Mouse (Mus musculus): ENCODE data around the gene Ccdc77. TPM values are rescaled to one million over a fixed set of nuclear protein-coding genes. Genes with fewer than 3 reads are reported as not detected.

The Ccdc77 gene
- polyA plus RNA-seq, 1 experiment from 2014 or later: 25.5 TPM

DNA sequence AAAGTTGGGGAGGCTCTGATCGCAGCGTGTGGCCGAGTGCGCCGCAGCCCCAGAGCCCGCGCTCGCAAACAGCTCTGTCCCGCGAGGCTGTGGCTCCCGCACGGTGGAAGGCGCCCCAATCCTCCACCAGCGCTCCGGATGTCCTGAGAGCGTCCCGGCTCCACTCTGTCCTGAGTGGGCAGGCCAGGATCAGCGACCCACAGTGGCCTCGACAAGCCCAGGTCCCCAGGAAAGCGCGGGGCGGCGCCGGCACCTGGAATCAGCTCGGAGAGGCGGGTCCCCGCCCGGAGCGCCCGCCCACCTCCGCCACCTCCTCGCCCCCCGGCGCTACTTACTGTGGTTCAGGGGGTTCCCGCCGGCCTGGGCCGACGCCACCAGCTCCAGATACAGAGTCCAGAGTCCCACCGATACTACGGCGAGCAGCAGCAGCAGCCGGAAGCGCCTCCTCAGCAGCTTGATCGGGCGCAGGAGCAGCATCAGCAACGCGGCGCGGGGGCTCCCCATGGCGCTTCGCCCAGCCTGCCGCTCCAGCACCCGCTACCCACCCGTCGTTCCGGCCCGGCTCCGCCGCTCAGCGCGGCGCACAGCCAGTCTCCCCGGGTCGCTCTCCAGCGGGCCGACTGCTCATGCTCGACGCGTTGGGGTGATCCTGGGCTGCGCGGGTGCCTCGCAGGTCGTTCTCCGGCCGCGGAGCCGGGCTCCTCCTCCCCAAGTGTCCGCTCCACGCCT lies 70.0 kb downstream of the Ccdc77 start, which contains the start of the genes D330020A13Rik and B4galnt3:
Gene D330020A13Rik, plus strand, starts transcription at position 309 of the 729 bp plus-strand sequence.
Gene B4galnt3, minus strand, starts transcription at position 504 of the 729 bp plus-strand sequence.
- under 1% methylated on average over 72 of the region's 79 CpGs for WGBS
- peak within 1 kb of the TSS; percentile 76 for H3K27ac ChIP-seq (ENCODE audit: low read length)
- H3K9me3 ChIP-seq (ENCODE audit: low read length): no peaks in the 10 kb centered on the region
- H3K36me3 ChIP-seq (ENCODE audit: insufficient read depth, low read length): no peaks in the 10 kb centered on the region
- peaks cover 6% of the 10 kb centered on the region; the same call in 1 of the 2 replicates for H3K27me3 ChIP-seq (ENCODE audit: insufficient read depth, low read length)
- ATAC-seq (ENCODE audit: low FRiP score, low TSS enrichment): peak; percentile 80
- peak within 1 kb of the TSS; percentile 99 for H3K4me2 ChIP-seq (replicated peaks; ENCODE audit: low read depth, low read length)
- H3K9ac ChIP-seq (replicated peaks; ENCODE audit: low read length): peak within 1 kb of the TSS; percentile 79
- peak within 1 kb of the TSS; percentile 73 for H3K4me3 ChIP-seq (ENCODE audit: low read length)
- 0 out of 2 replicates have a peak, but pooled peaks cover 6% of the 10 kb centered on the region for H3K4me1 ChIP-seq (ENCODE audit: insufficient read depth, low read length)

DNA sequence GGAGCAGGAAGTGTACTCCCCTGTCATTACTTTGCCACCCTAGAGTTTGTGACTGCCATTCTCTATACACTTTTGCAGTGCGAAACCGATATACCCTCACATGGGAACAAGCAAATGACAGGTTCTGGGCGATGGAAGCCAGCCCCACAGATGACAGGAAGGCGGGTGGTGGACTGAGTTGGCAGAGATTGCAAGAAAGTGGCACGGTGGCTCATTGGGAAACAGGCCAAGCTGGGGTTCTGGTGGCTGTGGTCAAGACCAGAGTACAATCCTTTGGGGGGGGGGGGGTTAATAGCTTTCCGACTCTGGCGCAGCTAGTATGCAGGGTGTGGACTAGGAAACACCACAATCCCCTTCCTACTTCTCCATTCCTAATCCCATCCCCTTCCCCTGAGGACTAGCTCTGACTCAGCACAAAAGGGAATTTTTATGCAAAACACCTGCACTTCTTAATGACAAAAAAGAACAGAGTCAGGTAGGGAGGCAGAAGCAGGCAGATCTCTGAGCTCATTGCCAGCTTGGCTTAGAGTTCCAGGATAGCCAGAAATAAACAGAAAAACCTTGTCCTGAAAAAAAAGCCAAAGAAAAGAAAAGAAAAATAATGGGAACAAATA lies 72.7 kb downstream of the Ccdc77 start:
- H3K36me3 ChIP-seq (ENCODE audit: insufficient read depth, low read length): no peaks in the 10 kb centered on the region
- ATAC-seq (ENCODE audit: low FRiP score, low TSS enrichment): no peak
- no peak overlapping the region for H3K9ac ChIP-seq (replicated peaks; ENCODE audit: low read length)
- H3K4me1 ChIP-seq (ENCODE audit: insufficient read depth, low read length): peaks cover 17% of the 10 kb centered on the region; the same call in 1 of the 2 replicates
- H3K27me3 ChIP-seq (ENCODE audit: insufficient read depth, low read length): peaks cover 6% of the 10 kb centered on the region; the same call in 1 of the 2 replicates
- H3K4me2 ChIP-seq (replicated peaks; ENCODE audit: low read depth, low read length): no peak overlapping the region
- WGBS: 87% methylated on average over 7 of the region's 7 CpGs
- no peak overlapping the region for H3K27ac ChIP-seq (ENCODE audit: low read length)
- H3K4me3 ChIP-seq (ENCODE audit: low read length): no peak overlapping the region
- H3K9me3 ChIP-seq (ENCODE audit: low read length): no peaks in the 10 kb centered on the region

- Histone ChIP-seq H3K27ac (ENCODE audit: low read length) (no peak overlapping the region), H3K9ac (replicated peaks; ENCODE audit: low read length) (no peak overlapping the region), H3K36me3 (ENCODE audit: insufficient read depth, low read length) (no peaks in the 10 kb centered on the region), H3K4me2 (replicated peaks; ENCODE audit: low read depth, low read length) (no peak overlapping the region), H3K27me3 (ENCODE audit: insufficient read depth, low read length) (peaks cover 6% of the 10 kb centered on the region; the same call in 1 of the 2 replicates), H3K4me3 (ENCODE audit: low read length) (no peak overlapping the region), H3K9me3 (ENCODE audit: low read length) (no peaks in the 10 kb centered on the region), H3K4me1 (ENCODE audit: insufficient read depth, low read length) (peaks cover 11% of the 10 kb centered on the region; the same call in 1 of the 2 replicates)
- 86% methylated on average over 4 of the region's 4 CpGs for WGBS
- ATAC-seq (ENCODE audit: low FRiP score, low TSS enrichment): no peak
These were observed 74.7 kb downstream of the Ccdc77 start for GRCm38 (mm10) chr6:120289430-120289829.

DNA sequence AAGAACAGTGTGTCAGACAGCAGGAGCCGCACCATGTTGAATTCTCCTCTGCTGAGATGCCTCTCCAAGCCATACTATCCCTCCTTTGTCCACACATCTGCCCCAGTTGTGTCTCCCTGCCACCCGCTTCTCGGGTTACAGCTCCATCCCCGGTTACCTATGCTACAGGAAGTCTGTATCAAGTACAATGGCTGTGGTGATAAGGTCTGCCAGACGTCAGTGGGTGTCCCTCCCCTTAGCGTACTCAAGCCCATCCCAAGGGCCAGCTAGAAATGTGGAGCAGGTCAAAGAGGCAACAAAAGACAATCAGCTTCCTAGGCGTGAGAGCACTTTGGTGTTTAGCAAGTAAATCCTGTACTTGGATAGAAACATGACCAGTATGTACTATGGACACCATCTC lies 75.6 kb downstream of the Ccdc77 start:
- no peak for ATAC-seq (ENCODE audit: low FRiP score, low TSS enrichment)
- 41% methylated on average over 7 of the region's 7 CpGs for WGBS
- no peak overlapping the region for H3K9ac ChIP-seq (replicated peaks; ENCODE audit: low read length)
- H3K27me3 ChIP-seq (ENCODE audit: insufficient read depth, low read length): 0 out of 2 replicates have a peak, but pooled peaks cover 6% of the 10 kb centered on the region
- no peak overlapping the region for H3K27ac ChIP-seq (ENCODE audit: low read length)
- H3K36me3 ChIP-seq (ENCODE audit: insufficient read depth, low read length): no peaks in the 10 kb centered on the region
- no peak overlapping the region for H3K4me3 ChIP-seq (ENCODE audit: low read length)
- no peaks in the 10 kb centered on the region for H3K9me3 ChIP-seq (ENCODE audit: low read length)
- H3K4me2 ChIP-seq (replicated peaks; ENCODE audit: low read depth, low read length): no peak overlapping the region
- peaks cover 11% of the 10 kb centered on the region; the same call in 1 of the 2 replicates for H3K4me1 ChIP-seq (ENCODE audit: insufficient read depth, low read length)

- WGBS: 47% methylated on average over 9 of the region's 9 CpGs
- Histone ChIP-seq H3K4me3 (ENCODE audit: low read length) (no peak overlapping the region), H3K27ac (ENCODE audit: low read length) (peak overlapping the region; percentile 52; the same call in 1 of the 2 replicates), H3K36me3 (ENCODE audit: insufficient read depth, low read length) (no peaks in the 10 kb centered on the region), H3K27me3 (ENCODE audit: insufficient read depth, low read length) (no peaks in the 10 kb centered on the region), H3K4me1 (ENCODE audit: insufficient read depth, low read length) (peaks cover 11% of the 10 kb centered on the region; the same call in 1 of the 2 replicates), H3K9me3 (ENCODE audit: low read length) (no peaks in the 10 kb centered on the region), H3K9ac (replicated peaks; ENCODE audit: low read length) (no peak overlapping the region), H3K4me2 (replicated peaks; ENCODE audit: low read depth, low read length) (no peak overlapping the region)
- peak; percentile 90 for ATAC-seq (ENCODE audit: low FRiP score, low TSS enrichment)
These were observed 76.9 kb downstream of the Ccdc77 start for GRCm38 (mm10) chr6:120287279-120287678.

- H3K4me3 ChIP-seq (ENCODE audit: low read length): no peak overlapping the region
- WGBS: 65% methylated on average over 7 of the region's 7 CpGs
- H3K27ac ChIP-seq (ENCODE audit: low read length): no peak overlapping the region
- no peak for ATAC-seq (ENCODE audit: low FRiP score, low TSS enrichment)
- H3K36me3 ChIP-seq (ENCODE audit: insufficient read depth, low read length): no peaks in the 10 kb centered on the region
- no peak overlapping the region for H3K4me2 ChIP-seq (replicated peaks; ENCODE audit: low read depth, low read length)
- H3K9me3 ChIP-seq (ENCODE audit: low read length): no peaks in the 10 kb centered on the region
- no peaks in the 10 kb centered on the region for H3K27me3 ChIP-seq (ENCODE audit: insufficient read depth, low read length)
- H3K4me1 ChIP-seq (ENCODE audit: insufficient read depth, low read length): peaks cover 16% of the 10 kb centered on the region
- H3K9ac ChIP-seq (replicated peaks; ENCODE audit: low read length): no peak overlapping the region
These were observed 87.2 kb downstream of the Ccdc77 start for GRCm38 (mm10) chr6:120276874-120277449.

DNA sequence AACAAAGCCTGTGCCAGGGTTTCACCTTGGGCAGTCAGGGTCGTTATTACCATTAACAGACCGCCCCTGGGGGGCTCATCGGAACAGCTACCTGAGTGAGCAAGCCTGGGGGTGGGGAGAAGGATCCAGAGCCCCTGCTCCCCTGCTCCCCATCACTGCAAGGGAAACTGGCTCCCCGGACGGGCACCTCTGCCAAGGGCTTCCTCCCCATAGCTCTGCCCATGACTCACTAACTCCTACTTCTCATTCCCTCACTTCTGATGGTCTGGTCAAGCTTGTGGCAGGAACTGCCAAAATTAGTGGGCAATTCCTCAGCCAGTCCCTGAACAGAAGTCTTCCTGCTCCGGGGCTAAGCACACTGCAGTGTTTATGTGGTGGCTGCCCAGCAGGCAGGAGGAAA lies 88.9 kb downstream of the Ccdc77 start:
- no peak overlapping the region for H3K27ac ChIP-seq (ENCODE audit: low read length)
- ATAC-seq (ENCODE audit: low FRiP score, low TSS enrichment): 0 out of 2 replicates have a peak, but pooled peaks have one; percentile 44
- no peak overlapping the region for H3K4me3 ChIP-seq (ENCODE audit: low read length)
- no peak overlapping the region for H3K9ac ChIP-seq (replicated peaks; ENCODE audit: low read length)
- H3K36me3 ChIP-seq (ENCODE audit: insufficient read depth, low read length): no peaks in the 10 kb centered on the region
- H3K4me1 ChIP-seq (ENCODE audit: insufficient read depth, low read length): peaks cover 16% of the 10 kb centered on the region
- H3K9me3 ChIP-seq (ENCODE audit: low read length): no peaks in the 10 kb centered on the region
- WGBS: 44% methylated on average over 6 of the region's 6 CpGs
- no peak overlapping the region for H3K4me2 ChIP-seq (replicated peaks; ENCODE audit: low read depth, low read length)
- H3K27me3 ChIP-seq (ENCODE audit: insufficient read depth, low read length): no peaks in the 10 kb centered on the region

- Histone ChIP-seq H3K4me3 (ENCODE audit: low read length) (no peak overlapping the region), H3K4me1 (ENCODE audit: insufficient read depth, low read length) (peaks cover 16% of the 10 kb centered on the region), H3K27ac (ENCODE audit: low read length) (no peak overlapping the region), H3K9me3 (ENCODE audit: low read length) (no peaks in the 10 kb centered on the region), H3K36me3 (ENCODE audit: insufficient read depth, low read length) (no peaks in the 10 kb centered on the region), H3K4me2 (replicated peaks; ENCODE audit: low read depth, low read length) (no peak overlapping the region), H3K9ac (replicated peaks; ENCODE audit: low read length) (no peak overlapping the region), H3K27me3 (ENCODE audit: insufficient read depth, low read length) (no peaks in the 10 kb centered on the region)
- WGBS: 31% methylated on average over 4 of the region's 4 CpGs
- ATAC-seq (ENCODE audit: low FRiP score, low TSS enrichment): peak; percentile 78
These were observed 89.3 kb downstream of the Ccdc77 start for GRCm38 (mm10) chr6:120274887-120275286.
